In the genomic region with DNA sequence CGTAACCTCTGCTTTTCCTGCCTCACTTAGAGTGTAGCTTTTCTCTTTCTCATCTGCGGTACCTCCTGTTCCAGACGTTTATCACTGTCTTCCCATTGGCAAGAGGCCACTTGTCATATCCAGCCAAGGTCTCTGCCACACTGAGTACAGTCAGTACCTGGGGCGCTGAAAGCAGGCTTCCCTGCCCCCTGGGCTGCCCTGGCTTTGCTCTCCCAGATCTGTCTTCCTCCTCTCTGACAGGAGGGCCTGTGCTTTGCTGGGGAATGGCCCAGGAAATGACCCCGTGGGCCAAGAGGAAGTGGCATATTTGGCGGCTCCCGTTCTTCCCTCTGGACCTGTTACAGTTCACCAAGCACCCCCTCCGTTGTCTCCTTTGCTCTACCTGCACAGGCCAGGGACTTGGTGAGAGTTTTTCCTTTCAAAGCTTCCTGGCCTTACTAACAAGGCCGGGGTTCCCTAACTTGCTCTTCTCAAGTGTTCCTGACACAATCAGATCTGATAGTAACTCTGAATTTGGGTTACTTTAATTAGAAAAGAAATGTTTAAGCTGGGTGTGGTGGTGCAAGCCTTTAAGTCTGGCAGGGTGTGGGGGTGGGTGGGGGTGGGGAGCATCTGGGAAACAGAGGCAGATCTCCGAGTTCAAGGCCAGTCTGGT, we compare ENCODE assay signal across 11 mouse cellular contexts. TPM values are rescaled to one million over a fixed set of nuclear protein-coding genes. Genes with fewer than 3 reads are reported as not detected.
DNase-seq lines count a peak whose midpoint lies in the region; ATAC-seq lines count a peak whose summit lies in the region.
"Had no signal": no experiment of that assay in that cellular context is flagged by ENCODE, and none has a peak within 500 bp of the region (broad histone marks: within the 10 kb centered on the region; RNA-seq: fewer than 3 reads in every experiment).

No protein-coding gene starts in this region.

- H3K4me1 ChIP-seq in hindbrain, embryonic 16.5 days (ENCODE audit: control insufficient read depth, insufficient read depth, low read depth, low read length): no peaks in the 10 kb centered on the region
- no peaks in the 10 kb centered on the region for H3K4me1 ChIP-seq in hindbrain, embryonic 14.5 days (replicated peaks; ENCODE audit: control insufficient read depth, insufficient read depth, low read length)
- peaks cover 12% of the 10 kb centered on the region for H3K4me1 ChIP-seq in limb, embryonic 13.5 days

- H3K4me2 ChIP-seq in hindbrain, embryonic 16.5 days (ENCODE audit: low read length): no peak overlapping the region
- no peak overlapping the region for H3K4me2 ChIP-seq in hindbrain, embryonic 14.5 days (replicated peaks)
- H3K4me2 ChIP-seq in limb, embryonic 13.5 days (replicated peaks): no peak overlapping the region

- no peaks in the 10 kb centered on the region for H3K9me3 ChIP-seq in hindbrain, embryonic 16.5 days (ENCODE audit: control insufficient read depth, low read length)
- no peaks in the 10 kb centered on the region for H3K9me3 ChIP-seq in hindbrain, embryonic 14.5 days (ENCODE audit: control insufficient read depth, low read length)
- no peaks in the 10 kb centered on the region for H3K9me3 ChIP-seq in limb, embryonic 13.5 days

- ATAC-seq in hindbrain, embryonic 16.5 days: peak; percentile 58; the same call in 1 of the 2 replicates
- no peak for ATAC-seq in hindbrain, embryonic 14.5 days (ENCODE audit: low FRiP score)
- ATAC-seq in limb, embryonic 13.5 days (ENCODE audit: low FRiP score, low read depth): no peak

- H3K9ac ChIP-seq in hindbrain, embryonic 16.5 days (ENCODE audit: low read depth, low read length): no peak overlapping the region
- H3K9ac ChIP-seq in hindbrain, embryonic 14.5 days: no peak overlapping the region
- 0 out of 2 replicates have a peak overlapping the region, but pooled peaks have one; percentile 13 for H3K9ac ChIP-seq in limb, embryonic 13.5 days

- no peaks in the 10 kb centered on the region for H3K36me3 ChIP-seq in hindbrain, embryonic 16.5 days (ENCODE audit: control insufficient read depth, insufficient read depth, low read length)
- H3K36me3 ChIP-seq in hindbrain, embryonic 14.5 days (replicated peaks; ENCODE audit: control insufficient read depth, insufficient read depth): no peaks in the 10 kb centered on the region
- no peaks in the 10 kb centered on the region for H3K36me3 ChIP-seq in limb, embryonic 13.5 days

- no peak for DNase-seq in hindbrain, embryonic 14.5 days (ENCODE audit: low spot score)
- DNase-seq in ZHBTc4 (ENCODE audit: low read depth, low spot score): peak; percentile 68
- peak; percentile 53 for DNase-seq in heart, adult 8-10 months (ENCODE audit: low spot score)
- DNase-seq in embryo, embryonic 11 days: no peak
- DNase-seq in frontal cortex, postnatal 36 days (ENCODE audit: low spot score in 2 of 2): no peak
- DNase-seq in frontal cortex, postnatal 10 days (ENCODE audit: low spot score in 2 of 2): no peak
- DNase-seq: cerebellum, adult 11-12 months had no signal

- no peak overlapping the region for H3K4me3 ChIP-seq in hindbrain, embryonic 16.5 days (ENCODE audit: low read length)
- H3K4me3 ChIP-seq in hindbrain, embryonic 14.5 days (replicated peaks; ENCODE audit: low read length): no peak overlapping the region
- no peak overlapping the region for H3K4me3 ChIP-seq in limb, embryonic 13.5 days

- 60% methylated on average over 10 of the region's 10 CpGs for WGBS in hindbrain, embryonic 16.5 days
- WGBS in hindbrain, embryonic 14.5 days: 72% methylated on average over 10 of the region's 10 CpGs
- WGBS in limb, embryonic 13.5 days: 51% methylated on average over 10 of the region's 10 CpGs

- no peaks in the 10 kb centered on the region for H3K27me3 ChIP-seq in hindbrain, embryonic 16.5 days (replicated peaks; ENCODE audit: control insufficient read depth, insufficient read depth, low read length)
- H3K27me3 ChIP-seq in hindbrain, embryonic 14.5 days (ENCODE audit: control insufficient read depth, insufficient read depth, low read length): no peaks in the 10 kb centered on the region
- H3K27me3 ChIP-seq in limb, embryonic 13.5 days: no peaks in the 10 kb centered on the region
- H3K27me3 ChIP-seq: CH12.LX had no signal

- H3K27ac ChIP-seq in hindbrain, embryonic 16.5 days (ENCODE audit: low read depth, low read length): no peak overlapping the region
- no peak overlapping the region for H3K27ac ChIP-seq in hindbrain, embryonic 14.5 days
- H3K27ac ChIP-seq in limb, embryonic 13.5 days: no peak overlapping the region
- H3K27ac ChIP-seq: macrophage had no signal

RNA-seq across cellular contexts. Expression of a gene that starts 9.3 kb away (rescaled TPM):
- 0.25 TPM in 2 replicates for polyA plus RNA-seq in hindbrain, embryonic 16.5 days (2015; fragmentation: Nextera tagmentation; extraction: Ambion mirVana)
- not detected in 2 replicates for polyA plus RNA-seq in hindbrain, embryonic 14.5 days (2014; fragmentation: Nextera tagmentation; extraction: Ambion mirVana)
- total RNA-seq in heart, adult 8-10 months (2022): not detected
- 0.09 TPM in 1 of 2 replicates, not detected in the other for polyA plus RNA-seq in limb, embryonic 13.5 days (2015; fragmentation: Nextera tagmentation; extraction: Ambion mirVana)
- total RNA-seq: CH12.LX had no signal
- polyA plus RNA-seq: macrophage had no signal

Comparison
In these comparisons a context has a peak if more than half of its experiments do, and no peak if none do; other contexts are left out.
1. DNase-seq: peak in ZHBTc4 (single experiment) and heart, adult 8-10 months (single experiment); none in hindbrain, embryonic 14.5 days (single experiment), embryo, embryonic 11 days (single experiment), frontal cortex, postnatal 36 days (0 of 2) and frontal cortex, postnatal 10 days (0 of 2).